Mouse (Mus musculus) thymus, postnatal 25 days (tissue): Measurements from ENCODE around the gene Pitx1.

Experiments used
- DNase-seq: peaks from one replicate; pipeline ENCODE4 v3.0.0; 2022

The Pitx1 gene

GRCm38 (mm10) chr13:55830081-55830832 is 5.7 kb downstream of the Pitx1 start:
- no peak for DNase-seq

- DNase-seq = no peak
Observed at GRCm38 (mm10) chr13:55829018-55829655, 6.9 kb downstream of the Pitx1 start.

GRCm38 (mm10) chr13:55828141-55829017 is 7.6 kb downstream of the Pitx1 start:
- DNase-seq = no peak

GRCm38 (mm10) chr13:55827679-55828140 is 8.3 kb downstream of the Pitx1 start:
- DNase-seq = no peak

GRCm38 (mm10) chr13:55826796-55827678 is 9.0 kb downstream of the Pitx1 start:
- no peak for DNase-seq

GRCm38 (mm10) chr13:55826008-55826671 is 9.9 kb downstream of the Pitx1 start:
- no peak for DNase-seq

GRCm38 (mm10) chr13:55825245-55825681 is 10.7 kb downstream of the Pitx1 start:
- no peak for DNase-seq

- DNase-seq = no peak
Observed at GRCm38 (mm10) chr13:55824151-55824945, 11.6 kb downstream of the Pitx1 start.

- no peak for DNase-seq
Observed at GRCm38 (mm10) chr13:55822499-55822898, 13.5 kb downstream of the Pitx1 start.

GRCm38 (mm10) chr13:55814834-55815233 is 21.2 kb downstream of the Pitx1 start:
- no peak for DNase-seq

- DNase-seq = no peak
Observed at GRCm38 (mm10) chr13:55813490-55814016, 22.4 kb downstream of the Pitx1 start.

- DNase-seq = no peak
Observed at GRCm38 (mm10) chr13:55810947-55811346, 25.0 kb downstream of the Pitx1 start.

- no peak for DNase-seq
Observed at GRCm38 (mm10) chr13:55809707-55810106, 26.3 kb downstream of the Pitx1 start.

- DNase-seq = no peak
Observed at GRCm38 (mm10) chr13:55809041-55809623, 26.9 kb downstream of the Pitx1 start.

GRCm38 (mm10) chr13:55803973-55804372 is 32.0 kb downstream of the Pitx1 start:
- DNase-seq = no peak

- no peak for DNase-seq
Observed at GRCm38 (mm10) chr13:55801246-55801645, 34.7 kb downstream of the Pitx1 start.

GRCm38 (mm10) chr13:55786120-55786519 is 49.9 kb downstream of the Pitx1 start:
- no peak for DNase-seq

- DNase-seq = no peak
Observed at GRCm38 (mm10) chr13:55784268-55784667, 51.7 kb downstream of the Pitx1 start, which contains the start of gene Catsper3. Gene Catsper3, plus strand, starts transcription at chr13:55784568.

GRCm38 (mm10) chr13:55775056-55775455 is 60.9 kb downstream of the Pitx1 start:
- DNase-seq = no peak
